Mouse (Mus musculus) intestine, embryonic 16.5 days (tissue): ENCODE measurements around the gene Gm20547. TPM values are rescaled to one million over a fixed set of nuclear protein-coding genes. Genes with fewer than 3 reads are reported as not detected.

ENCODE experiments used
- ATAC-seq: fragments of 200-750 bp; cut with Nextera tagmentation; 2 replicates; pipeline ENCODE4 v1.8.0; 2017; ENCODE audit warnings: moderate TSS enrichment, moderate library complexity
- H3K27ac ChIP-seq: fragments of 300-500 bp; sonication (generic); 2 replicates; pipeline ENCODE4 v1.5.1; 2014; ENCODE audit warnings: mild to moderate bottlenecking, low read length
- H3K27me3 ChIP-seq: fragments of 300-500 bp; sonication (generic); replicated peaks from 2 replicates; pipeline ENCODE4 v1.6.1; 2014; ENCODE audit warnings: low read length, control low read depth, mixed read lengths; ENCODE audit not compliant: control insufficient read depth, insufficient read depth
- H3K36me3 ChIP-seq: fragments of 300-500 bp; sonication (generic); 2 replicates; pipeline ENCODE4 v1.6.1; 2014; ENCODE audit warnings: low read length, control low read depth; ENCODE audit not compliant: control insufficient read depth, insufficient read depth
- H3K4me1 ChIP-seq: fragments of 300-500 bp; sonication (generic); 2 replicates; pipeline ENCODE4 v1.6.1; 2014; ENCODE audit warnings: low read length, control low read depth, mixed read lengths; ENCODE audit not compliant: control insufficient read depth, insufficient read depth
- H3K4me2 ChIP-seq: fragments of 300-500 bp; sonication (generic); 2 replicates; pipeline ENCODE4 v1.6.1; 2014; ENCODE audit warnings: low read depth, low read length, control low read depth
- H3K4me3 ChIP-seq: fragments of 300-500 bp; sonication (generic); 2 replicates; pipeline ENCODE4 v1.5.1; 2014; ENCODE audit warnings: mild to moderate bottlenecking, low read length
- H3K9ac ChIP-seq: fragments of 300-500 bp; sonication (generic); 2 replicates; pipeline ENCODE4 v1.6.1; 2014; ENCODE audit warnings: low read depth, low read length
- H3K9me3 ChIP-seq: fragments of 300-500 bp; sonication (generic); 2 replicates; pipeline ENCODE4 v1.6.1; 2016; ENCODE audit warnings: low read length, control low read depth; ENCODE audit not compliant: control insufficient read depth
- WGBS: fragments of 180-500 bp; shearing (Covaris S2); extraction: QIAGEN DNeasy Blood & Tissue Kit; methylation state at CpG from one replicate; pipeline ENCODE4 v1.1.7; 2014; 5-methylcytosine and 5-hydroxymethylcytosine counted together
- polyA plus RNA-seq: library from polyadenylated mRNA; unstranded; fragments of >200 nt; fragmentation: Nextera tagmentation; extraction: Ambion mirVana; gene quantifications from 2 replicates; pipeline ENCODE4 v1.2.1, GENCODE M21; 2015

Gene Gm20547
- not detected in 2 replicates for polyA plus RNA-seq

DNA sequence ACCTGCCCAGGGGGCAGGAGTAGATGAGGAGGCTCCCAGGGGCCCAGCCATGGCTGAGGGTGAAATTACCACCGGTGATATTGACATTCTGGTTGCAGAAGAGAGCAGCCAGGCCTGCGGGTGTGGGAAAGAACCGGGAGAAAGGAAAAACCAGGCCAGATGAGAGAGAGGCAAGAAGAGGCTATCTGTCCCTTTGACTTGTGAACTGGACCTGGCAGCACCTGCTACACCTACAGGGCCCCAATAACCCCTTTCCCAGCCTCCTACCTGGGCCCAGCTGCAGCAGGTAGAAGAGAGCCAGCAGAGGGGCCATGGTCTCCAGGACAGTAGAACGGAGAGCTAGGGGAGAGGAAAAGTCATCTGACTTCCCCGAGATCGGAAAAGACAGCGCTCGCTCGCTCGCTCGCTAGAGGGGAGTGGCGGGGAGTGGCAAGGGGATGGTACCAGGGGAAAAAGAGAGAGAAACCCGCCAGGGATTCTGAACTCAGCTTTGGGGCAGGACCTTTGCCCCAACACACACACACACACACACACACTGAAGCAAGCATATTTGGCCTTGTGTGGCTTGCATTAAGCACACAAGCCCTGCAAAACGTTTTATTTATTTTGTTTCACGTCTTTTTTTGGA lies at the start of gene Gm20547:
Gene Gm20547 (minus strand): TSS at position 360 of the 628 bp plus-strand sequence.
- no peaks in the 10 kb centered on the region for H3K9me3 ChIP-seq
- H3K4me2 ChIP-seq: peak within 1 kb of the TSS; percentile 50
- H3K27me3 ChIP-seq: no peaks in the 10 kb centered on the region; the same call in 1 of the 2 replicates
- H3K27ac ChIP-seq: peak within 1 kb of the TSS; percentile 36
- 6% methylated on average over 15 of the region's 15 CpGs for WGBS
- no peaks in the 10 kb centered on the region for H3K36me3 ChIP-seq
- H3K4me1 ChIP-seq: 0 out of 2 replicates have a peak, but pooled peaks cover 2% of the 10 kb centered on the region
- peak; percentile 69 for ATAC-seq
- H3K4me3 ChIP-seq: peak within 1 kb of the TSS; percentile 35
- peak within 1 kb of the TSS; percentile 49 for H3K9ac ChIP-seq

DNA sequence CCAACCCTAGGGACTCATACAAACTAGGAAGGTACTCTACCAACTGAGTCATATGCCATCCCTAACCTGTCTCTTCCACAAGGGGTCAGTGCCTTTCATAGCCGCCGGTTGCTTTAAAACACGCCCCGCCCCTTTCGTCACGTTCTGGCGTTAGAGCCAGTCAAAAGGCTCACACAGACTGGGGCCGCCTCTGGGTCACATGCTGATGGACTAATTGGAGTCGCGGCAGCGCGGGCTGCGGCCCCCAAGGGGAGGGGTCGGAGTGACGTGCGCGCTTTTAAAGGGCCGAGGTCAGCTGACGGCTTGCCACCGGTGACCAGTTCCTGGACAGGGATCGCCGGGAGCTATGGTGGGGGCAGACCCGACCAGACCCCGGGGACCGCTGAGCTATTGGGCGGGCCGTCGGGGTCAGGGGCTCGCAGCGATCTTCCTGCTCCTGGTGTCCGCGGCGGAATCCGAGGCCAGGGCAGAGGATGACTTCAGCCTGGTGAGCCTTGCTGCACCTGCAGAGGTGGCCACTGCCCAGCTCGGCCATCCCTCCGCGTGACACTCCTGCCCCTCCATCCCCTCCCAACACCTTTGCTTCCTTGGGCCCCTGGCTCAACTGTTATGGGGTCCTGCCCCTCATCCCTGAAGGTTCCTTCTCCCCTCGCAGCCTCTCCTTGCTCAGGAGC lies 49.4 kb upstream of the Gm20547 start, which contains the start of gene Neu1:
Gene Neu1 (plus strand): TSS at position 193 of the 674 bp plus-strand sequence.
- Histone ChIP-seq H3K4me1 (peaks cover 18% of the 10 kb centered on the region), H3K27ac (peak within 1 kb of the TSS; percentile 78), H3K4me2 (peak within 1 kb of the TSS; percentile 89), H3K9ac (peak within 1 kb of the TSS; percentile 89), H3K4me3 (peak within 1 kb of the TSS; percentile 83), H3K9me3 (no peaks in the 10 kb centered on the region), H3K27me3 (no peaks in the 10 kb centered on the region), H3K36me3 (peaks cover 13% of the 10 kb centered on the region)
- ATAC-seq: peak; percentile 97
- 0% methylated on average over 38 of the region's 38 CpGs for WGBS

DNA sequence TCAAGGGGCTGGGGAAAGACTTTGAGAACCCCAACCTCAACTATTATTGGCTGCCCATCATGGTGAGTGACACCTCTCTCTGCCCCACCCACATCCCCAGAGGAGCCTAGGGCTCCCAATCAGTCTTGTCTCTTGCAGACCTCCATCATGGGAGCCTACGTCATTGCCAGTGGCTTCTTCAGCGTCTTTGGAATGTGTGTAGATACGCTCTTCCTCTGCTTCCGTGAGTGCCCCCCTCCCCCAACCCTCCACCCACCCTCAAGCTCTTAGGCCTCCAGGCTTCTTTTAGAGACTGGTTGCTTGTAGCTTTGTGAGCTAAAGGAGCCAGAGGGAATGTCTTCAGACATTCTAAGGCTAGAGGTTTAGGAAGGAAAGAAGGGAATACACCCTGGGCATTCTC lies 47.0 kb upstream of the Gm20547 start:
- Histone ChIP-seq H3K9me3 (no peaks in the 10 kb centered on the region), H3K27ac (no peak overlapping the region), H3K4me3 (no peak overlapping the region), H3K27me3 (no peaks in the 10 kb centered on the region), H3K36me3 (peaks cover 5% of the 10 kb centered on the region; the same call in 1 of the 2 replicates), H3K4me2 (no peak overlapping the region), H3K9ac (no peak overlapping the region), H3K4me1 (peaks cover 12% of the 10 kb centered on the region)
- no peak for ATAC-seq
- WGBS: 50% methylated on average over 4 of the region's 4 CpGs

DNA sequence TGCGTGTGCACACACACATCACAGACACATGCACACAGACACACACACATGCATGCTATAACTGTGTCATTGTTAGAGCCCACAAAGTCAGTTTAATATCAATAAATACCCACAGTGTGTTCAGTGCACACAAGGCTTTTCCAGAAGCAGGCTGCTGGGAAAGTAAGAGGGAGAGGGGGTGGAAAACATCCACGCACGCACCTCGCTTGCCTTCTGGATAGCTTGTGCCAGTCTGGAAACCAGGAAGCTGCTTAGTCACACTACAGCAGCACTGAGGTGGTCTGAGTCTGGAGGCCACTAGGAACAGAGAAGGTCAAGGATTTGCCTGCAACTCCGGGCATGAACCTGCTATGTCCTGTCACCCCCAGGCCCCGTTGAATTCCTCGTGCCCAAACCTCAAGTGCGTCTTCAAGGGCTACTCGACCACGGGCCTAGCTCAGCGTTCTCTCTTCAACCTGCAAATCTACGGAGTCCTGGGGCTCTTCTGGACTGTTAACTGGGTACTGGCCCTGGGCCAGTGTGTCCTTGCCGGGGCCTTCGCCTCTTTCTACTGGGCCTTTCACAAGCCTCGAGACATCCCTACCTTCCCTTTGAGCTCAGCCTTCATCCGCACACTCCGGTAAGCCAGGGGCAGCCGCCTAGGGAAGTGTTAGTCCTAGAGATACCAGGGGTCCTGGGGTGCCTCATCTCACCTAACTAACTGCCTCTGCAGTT lies 45.6 kb upstream of the Gm20547 start:
- H3K9ac ChIP-seq: no peak overlapping the region
- no peaks in the 10 kb centered on the region; the same call in 1 of the 2 replicates for H3K36me3 ChIP-seq
- H3K4me1 ChIP-seq: peaks cover 7% of the 10 kb centered on the region
- H3K9me3 ChIP-seq: no peaks in the 10 kb centered on the region
- no peak overlapping the region for H3K4me2 ChIP-seq
- no peaks in the 10 kb centered on the region for H3K27me3 ChIP-seq
- no peak overlapping the region for H3K27ac ChIP-seq
- no peak for ATAC-seq
- H3K4me3 ChIP-seq: no peak overlapping the region
- WGBS: 84% methylated on average over 18 of the region's 18 CpGs

DNA sequence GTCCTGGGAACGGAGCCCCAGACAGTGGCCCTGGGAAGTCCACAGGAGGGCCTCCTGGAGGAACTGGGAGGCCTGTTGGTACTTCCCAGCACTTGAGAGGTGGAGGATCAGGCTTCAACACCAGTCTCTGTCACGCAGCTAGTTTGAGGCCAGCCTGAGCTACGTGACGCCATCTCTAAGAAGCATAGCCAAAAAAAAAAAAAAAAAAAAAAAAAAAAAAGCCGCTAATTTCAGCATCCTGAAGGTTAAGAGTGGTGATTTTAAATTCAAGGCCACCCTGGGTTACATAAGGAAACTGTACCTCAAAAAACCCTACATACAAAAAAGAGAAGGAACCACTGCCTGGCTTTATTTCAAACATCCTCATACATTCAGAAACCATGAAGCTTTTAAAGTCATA lies 42.4 kb upstream of the Gm20547 start:
- no peaks in the 10 kb centered on the region for H3K4me1 ChIP-seq
- H3K27ac ChIP-seq: no peak overlapping the region
- no peak for ATAC-seq
- no peaks in the 10 kb centered on the region for H3K9me3 ChIP-seq
- H3K27me3 ChIP-seq: no peaks in the 10 kb centered on the region
- no peak overlapping the region for H3K4me3 ChIP-seq
- H3K9ac ChIP-seq: no peak overlapping the region
- no peak overlapping the region for H3K4me2 ChIP-seq
- WGBS: 73% methylated on average over 5 of the region's 5 CpGs
- no peaks in the 10 kb centered on the region for H3K36me3 ChIP-seq

DNA sequence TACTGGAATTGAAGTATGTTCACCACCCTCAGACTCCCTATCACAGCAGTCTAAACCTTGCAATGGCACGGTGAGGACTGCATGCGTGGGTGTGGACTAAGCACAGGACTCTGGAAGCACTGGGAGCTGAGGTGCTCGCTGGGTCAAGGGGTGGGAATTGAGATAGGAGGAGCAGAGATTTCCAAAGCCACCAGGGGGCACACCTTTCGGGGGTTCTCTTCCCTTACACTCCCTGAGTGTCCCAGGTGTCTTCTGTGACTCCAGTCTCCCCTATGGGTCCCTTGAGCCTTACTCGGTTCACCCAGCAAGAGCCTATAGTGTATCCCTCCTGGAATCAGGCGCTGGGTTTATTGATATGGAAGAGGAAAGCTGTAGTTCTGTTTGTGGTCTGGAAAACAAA lies 41.1 kb upstream of the Gm20547 start:
- no peaks in the 10 kb centered on the region for H3K36me3 ChIP-seq
- WGBS: 38% methylated on average over 6 of the region's 6 CpGs
- no peaks in the 10 kb centered on the region for H3K27me3 ChIP-seq
- no peaks in the 10 kb centered on the region for H3K4me1 ChIP-seq
- no peak overlapping the region for H3K4me2 ChIP-seq
- no peak overlapping the region for H3K4me3 ChIP-seq
- H3K9me3 ChIP-seq: no peaks in the 10 kb centered on the region
- 0 out of 2 replicates have a peak, but pooled peaks have one; percentile 21 for ATAC-seq
- H3K9ac ChIP-seq: no peak overlapping the region
- no peak overlapping the region for H3K27ac ChIP-seq

DNA sequence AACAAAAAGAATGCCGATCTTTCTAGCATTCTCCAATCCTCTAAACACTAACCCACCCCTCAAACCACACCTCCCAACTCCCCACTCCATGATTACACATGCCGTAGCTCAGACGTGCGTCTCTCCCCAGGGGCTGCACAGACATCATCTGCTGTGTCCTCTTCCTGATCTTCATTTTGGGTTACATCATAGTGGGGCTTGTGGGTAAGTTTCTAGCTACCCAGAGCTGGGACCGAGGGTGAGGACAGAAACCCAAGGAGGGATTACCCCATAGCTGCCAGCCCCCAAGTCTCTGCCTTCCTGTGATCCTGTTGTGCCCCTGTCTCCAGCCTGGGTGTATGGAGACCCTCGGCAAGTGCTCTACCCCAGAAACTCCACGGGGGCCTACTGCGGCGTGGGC lies 35.3 kb upstream of the Gm20547 start:
- Histone ChIP-seq H3K27me3 (no peaks in the 10 kb centered on the region), H3K4me2 (no peak overlapping the region), H3K9me3 (no peaks in the 10 kb centered on the region), H3K36me3 (peaks cover 7% of the 10 kb centered on the region; the same call in 1 of the 2 replicates), H3K4me3 (no peak overlapping the region), H3K9ac (peak overlapping the region; percentile 17; the same call in 1 of the 2 replicates), H3K4me1 (peaks cover 14% of the 10 kb centered on the region; the same call in 1 of the 2 replicates), H3K27ac (peak overlapping the region; percentile 43)
- ATAC-seq: no peak
- WGBS: 80% methylated on average over 9 of the region's 9 CpGs

DNA sequence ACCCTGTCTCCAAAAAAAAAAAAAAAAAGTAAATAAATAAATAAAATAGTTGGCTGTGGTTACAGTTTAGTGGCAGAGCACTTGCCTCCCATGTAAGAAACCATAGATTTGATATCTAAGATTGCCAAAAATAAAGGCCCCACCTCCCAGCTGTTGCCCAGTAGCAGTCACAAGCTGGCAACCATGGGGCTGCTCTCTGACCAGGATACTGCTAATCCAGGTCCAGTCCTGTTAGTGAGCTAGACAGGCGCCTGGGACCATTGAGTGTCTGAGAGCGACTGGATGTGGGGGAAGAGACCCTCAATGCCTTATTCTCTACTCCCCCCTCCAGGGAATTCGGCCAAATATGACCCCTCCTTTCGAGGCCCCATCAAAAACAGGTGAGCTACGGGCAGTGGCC lies 34.5 kb upstream of the Gm20547 start:
- Histone ChIP-seq H3K9ac (no peak overlapping the region), H3K4me1 (peaks cover 20% of the 10 kb centered on the region; the same call in 1 of the 2 replicates), H3K27me3 (no peaks in the 10 kb centered on the region), H3K4me3 (no peak overlapping the region), H3K4me2 (no peak overlapping the region), H3K36me3 (peaks cover 12% of the 10 kb centered on the region), H3K9me3 (no peaks in the 10 kb centered on the region), H3K27ac (no peak overlapping the region)
- WGBS: 88% methylated on average over 5 of the region's 5 CpGs
- no peak for ATAC-seq

DNA sequence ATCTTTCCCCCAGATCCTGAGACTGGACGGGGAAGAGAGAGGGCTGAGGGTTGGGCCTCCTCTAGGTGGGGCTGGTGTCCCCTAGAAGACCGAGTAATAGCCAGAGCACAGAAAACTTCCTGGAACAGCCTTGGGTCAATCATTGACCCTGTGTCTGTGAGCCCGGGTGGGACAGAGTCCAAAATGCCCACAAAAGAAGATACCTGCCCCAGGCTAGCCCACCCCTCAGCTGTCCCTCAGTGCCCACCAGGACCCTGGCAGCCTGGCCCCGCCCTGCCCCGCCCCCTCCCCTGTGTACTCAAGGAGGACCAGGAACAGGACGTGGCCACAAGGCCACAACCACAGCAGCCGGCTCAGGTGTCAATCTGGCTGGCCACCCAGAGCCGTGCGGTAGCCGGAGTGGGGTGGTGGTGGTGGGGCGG lies 33.6 kb upstream of the Gm20547 start:
- H3K4me3 ChIP-seq: peak overlapping the region; percentile 45
- 17% methylated on average over 11 of the region's 11 CpGs for WGBS

More for the DNA sequence above, 33.6 kb upstream of the Gm20547 start:
- Histone ChIP-seq H3K4me1 (peaks cover 25% of the 10 kb centered on the region; the same call in 1 of the 2 replicates), H3K9ac (peak overlapping the region; percentile 71), H3K27ac (peak overlapping the region; percentile 89), H3K27me3 (no peaks in the 10 kb centered on the region), H3K36me3 (peaks cover 14% of the 10 kb centered on the region), H3K9me3 (no peaks in the 10 kb centered on the region), H3K4me2 (peak overlapping the region; percentile 52)
- ATAC-seq: peak; percentile 71
